ENCODE assay signal across 8 mouse cellular contexts in genomic region chr11:68853611-68854401, GRCm38 (mm10). TPM values are rescaled to one million over a fixed set of nuclear protein-coding genes. Genes with fewer than 3 reads are reported as not detected.
DNase-seq lines count a peak whose midpoint lies in the region; ATAC-seq and TF ChIP-seq lines count a peak whose summit lies in the region.

No protein-coding gene starts in this region.

- peak overlapping the region; percentile 51 for H3K9ac ChIP-seq in forebrain, postnatal 0 days
- peak overlapping the region; percentile 41 for H3K9ac ChIP-seq in intestine, embryonic 14.5 days (ENCODE audit: low read length)
- H3K9ac ChIP-seq in liver, embryonic 16.5 days (ENCODE audit: low read depth, low read length): peak overlapping the region; percentile 69
- H3K9ac ChIP-seq in neural tube, embryonic 13.5 days: peak overlapping the region; percentile 61

- H3K27me3 ChIP-seq in forebrain, postnatal 0 days (ENCODE audit: insufficient read depth, low read length): no peaks in the 10 kb centered on the region
- H3K27me3 ChIP-seq in intestine, embryonic 14.5 days (replicated peaks; ENCODE audit: control insufficient read depth, insufficient read depth, low read length): no peaks in the 10 kb centered on the region
- no peaks in the 10 kb centered on the region for H3K27me3 ChIP-seq in liver, embryonic 16.5 days (ENCODE audit: control insufficient read depth, insufficient read depth, low read depth, low read length)
- H3K27me3 ChIP-seq in neural tube, embryonic 13.5 days: no peaks in the 10 kb centered on the region

- peak overlapping the region; percentile 95 for H3K27ac ChIP-seq in brown adipose tissue, adult 24 weeks (replicated peaks; ENCODE audit: low read depth, low read length)
- H3K27ac ChIP-seq in forebrain, postnatal 0 days (ENCODE audit: low read depth, low read length): peak overlapping the region; percentile 60
- H3K27ac ChIP-seq in intestine, embryonic 14.5 days (ENCODE audit: low read depth): peak overlapping the region; percentile 55
- peak overlapping the region; percentile 100 for H3K27ac ChIP-seq in liver, embryonic 16.5 days (ENCODE audit: low read length)
- peak overlapping the region; percentile 70 for H3K27ac ChIP-seq in neural tube, embryonic 13.5 days (replicated peaks)

- H3K4me1 ChIP-seq in brown adipose tissue, adult 24 weeks (ENCODE audit: control insufficient read depth, insufficient read depth, insufficient read length, low read length): peaks cover 20% of the 10 kb centered on the region; the same call in 1 of the 2 replicates
- peaks cover 9% of the 10 kb centered on the region for H3K4me1 ChIP-seq in forebrain, postnatal 0 days (ENCODE audit: insufficient read depth)
- peaks cover 20% of the 10 kb centered on the region for H3K4me1 ChIP-seq in intestine, embryonic 14.5 days (replicated peaks; ENCODE audit: control insufficient read depth, insufficient read depth, low read length)
- H3K4me1 ChIP-seq in liver, embryonic 16.5 days (ENCODE audit: control insufficient read depth, low read depth, low read length): peaks cover 36% of the 10 kb centered on the region
- H3K4me1 ChIP-seq in neural tube, embryonic 13.5 days (replicated peaks): peaks cover 38% of the 10 kb centered on the region

- intact Hi-C loops in gastrocnemius, postnatal 14 days (cut with DNase I; ENCODE audit: low total_unique reads): no loop called here

- DNase-seq in gastrocnemius, postnatal 14 days: peak; percentile 9
- no peak for DNase-seq in gastrocnemius, postnatal 10 days
- no peak for DNase-seq in forebrain, postnatal 0 days
- DNase-seq in intestine, embryonic 14.5 days (ENCODE audit: low spot score): peak; percentile 54
- DNase-seq in right cerebral cortex, postnatal 10 days (ENCODE audit: low spot score in 2 of 2): no peak

- no peak for ATAC-seq in forebrain, postnatal 0 days
- ATAC-seq in intestine, embryonic 14.5 days (replicated peaks; ENCODE audit: low FRiP score, low TSS enrichment, low read depth): no peak
- ATAC-seq in liver, embryonic 16.5 days (ENCODE audit: low read depth): peak; percentile 8; the same call in 1 of the 2 replicates
- ATAC-seq in neural tube, embryonic 13.5 days (ENCODE audit: low read depth): 0 out of 2 replicates have a peak, but pooled peaks have one; percentile 3

- 44% methylated on average over 14 of the region's 14 CpGs for WGBS in forebrain, postnatal 0 days
- WGBS in intestine, embryonic 14.5 days: 37% methylated on average over 14 of the region's 14 CpGs
- 16% methylated on average over 14 of the region's 14 CpGs for WGBS in liver, embryonic 16.5 days (ENCODE audit: insufficient replicate concordance)
- 48% methylated on average over 14 of the region's 14 CpGs for WGBS in neural tube, embryonic 13.5 days

- H3K4me3 ChIP-seq in brown adipose tissue, adult 24 weeks (ENCODE audit: insufficient read depth, low read depth, low read length): peak overlapping the region; percentile 46
- peak overlapping the region; percentile 97 for H3K4me3 ChIP-seq in forebrain, postnatal 0 days (ENCODE audit: low read depth, low read length)
- peak overlapping the region; percentile 94 for H3K4me3 ChIP-seq in intestine, embryonic 14.5 days (ENCODE audit: low read depth, low read length)
- peak overlapping the region; percentile 97 for H3K4me3 ChIP-seq in liver, embryonic 16.5 days (ENCODE audit: low read depth, low read length)
- H3K4me3 ChIP-seq in neural tube, embryonic 13.5 days: peak overlapping the region; percentile 92

- no peak for TF ChIP-seq CTCF in forebrain, postnatal 0 days (IDR thresholded peaks at IDR 0.05; ENCODE audit: low read depth)

- peak overlapping the region; percentile 64 for H3K4me2 ChIP-seq in forebrain, postnatal 0 days (ENCODE audit: low read depth)
- peak overlapping the region; percentile 91 for H3K4me2 ChIP-seq in intestine, embryonic 14.5 days (ENCODE audit: low read length)
- H3K4me2 ChIP-seq in liver, embryonic 16.5 days (ENCODE audit: low read depth, low read length): peak overlapping the region; percentile 87
- H3K4me2 ChIP-seq in neural tube, embryonic 13.5 days: peak overlapping the region; percentile 60

- H3K36me3 ChIP-seq in forebrain, postnatal 0 days (ENCODE audit: insufficient read depth): no peaks in the 10 kb centered on the region
- no peaks in the 10 kb centered on the region for H3K36me3 ChIP-seq in intestine, embryonic 14.5 days (ENCODE audit: control insufficient read depth, insufficient read depth, low read length)
- H3K36me3 ChIP-seq in liver, embryonic 16.5 days (ENCODE audit: control insufficient read depth, insufficient read depth): no peaks in the 10 kb centered on the region
- H3K36me3 ChIP-seq in neural tube, embryonic 13.5 days: no peaks in the 10 kb centered on the region

- no peaks in the 10 kb centered on the region for H3K9me3 ChIP-seq in forebrain, postnatal 0 days (ENCODE audit: low read length)
- no peaks in the 10 kb centered on the region for H3K9me3 ChIP-seq in intestine, embryonic 14.5 days (ENCODE audit: control insufficient read depth, low read length)
- no peaks in the 10 kb centered on the region for H3K9me3 ChIP-seq in liver, embryonic 16.5 days (replicated peaks; ENCODE audit: control insufficient read depth, low read length)
- no peaks in the 10 kb centered on the region for H3K9me3 ChIP-seq in neural tube, embryonic 13.5 days

RNA-seq across cellular contexts. Expression of gene Ndel1, which starts 17.9 kb away (rescaled TPM):
- 10 to 100 TPM; 54.3 to 61.1 TPM for total RNA-seq in gastrocnemius, postnatal 14 days (2021)
- 10 to 100 TPM; 58.3 to 68.8 TPM for total RNA-seq in gastrocnemius, postnatal 10 days (2021)
- polyA plus RNA-seq in brown adipose tissue, adult 24 weeks (2012; ENCODE audit: insufficient read depth, insufficient read length, missing spikeins): 48.4 and 48.9 TPM in 2 replicates
- total RNA-seq in forebrain, postnatal 0 days (2014; rRNA removed): 87.7 and 91.7 TPM in 2 replicates
- 111 and 113 TPM in 2 replicates for polyA plus RNA-seq in forebrain, postnatal 0 days (2015; fragmentation: Nextera tagmentation; extraction: Ambion mirVana)
- polyA plus RNA-seq in intestine, embryonic 14.5 days (2014; fragmentation: Nextera tagmentation; extraction: Ambion mirVana): 60.0 and 60.3 TPM in 2 replicates
- 36.9 and 38.6 TPM in 2 replicates for polyA plus RNA-seq in liver, embryonic 16.5 days (2015; fragmentation: Nextera tagmentation; extraction: Ambion mirVana)
- polyA plus RNA-seq in neural tube, embryonic 13.5 days (2015; fragmentation: Nextera tagmentation; extraction: Ambion mirVana): 96.9 and 97.7 TPM in 2 replicates

RNA-seq across cellular contexts. Expression of gene Rnf222, which starts 34.5 kb away (rescaled TPM):
- not detected for total RNA-seq in gastrocnemius, postnatal 14 days (2021)
- not detected for total RNA-seq in gastrocnemius, postnatal 10 days (2021)
- not detected in 2 replicates for polyA plus RNA-seq in brown adipose tissue, adult 24 weeks (2012; ENCODE audit: insufficient read depth, insufficient read length, missing spikeins)
- total RNA-seq in forebrain, postnatal 0 days (2014; rRNA removed): 0.24 TPM in 1 of 2 replicates, not detected in the other
- polyA plus RNA-seq in forebrain, postnatal 0 days (2015; fragmentation: Nextera tagmentation; extraction: Ambion mirVana): not detected in 2 replicates
- polyA plus RNA-seq in intestine, embryonic 14.5 days (2014; fragmentation: Nextera tagmentation; extraction: Ambion mirVana): 0.07 and 0.11 TPM in 2 replicates
- polyA plus RNA-seq in liver, embryonic 16.5 days (2015; fragmentation: Nextera tagmentation; extraction: Ambion mirVana): 0.04 and 0.14 TPM in 2 replicates
- polyA plus RNA-seq in neural tube, embryonic 13.5 days (2015; fragmentation: Nextera tagmentation; extraction: Ambion mirVana): not detected in 2 replicates

RNA-seq across cellular contexts. Expression of gene Rpl26, which starts 47.6 kb away (rescaled TPM):
- 100 to 1,000 TPM; 791 to 878 TPM for total RNA-seq in gastrocnemius, postnatal 14 days (2021)
- total RNA-seq in gastrocnemius, postnatal 10 days (2021): 1,000 to 10,000 TPM in 1 of 2 experiments, 100 to 1,000 TPM in 1; 992 to 1,013 TPM
- 1,653 and 1,681 TPM in 2 replicates for polyA plus RNA-seq in brown adipose tissue, adult 24 weeks (2012; ENCODE audit: insufficient read depth, insufficient read length, missing spikeins)
- 1,229 and 1,850 TPM in 2 replicates for total RNA-seq in forebrain, postnatal 0 days (2014; rRNA removed)
- polyA plus RNA-seq in forebrain, postnatal 0 days (2015; fragmentation: Nextera tagmentation; extraction: Ambion mirVana): 585 and 820 TPM in 2 replicates
- 1,271 and 1,334 TPM in 2 replicates for polyA plus RNA-seq in intestine, embryonic 14.5 days (2014; fragmentation: Nextera tagmentation; extraction: Ambion mirVana)
- 457 and 528 TPM in 2 replicates for polyA plus RNA-seq in liver, embryonic 16.5 days (2015; fragmentation: Nextera tagmentation; extraction: Ambion mirVana)
- polyA plus RNA-seq in neural tube, embryonic 13.5 days (2015; fragmentation: Nextera tagmentation; extraction: Ambion mirVana): 743 and 760 TPM in 2 replicates

Comparison
In these comparisons a context has a peak if more than half of its experiments do, and no peak if none do; other contexts are left out.
1. DNase-seq: peak in gastrocnemius, postnatal 14 days (single experiment) and intestine, embryonic 14.5 days (single experiment); none in gastrocnemius, postnatal 10 days (single experiment), forebrain, postnatal 0 days (single experiment) and right cerebral cortex, postnatal 10 days (0 of 2).
2. H3K4me3 ChIP-seq: peak in every context shown above with its lines; median percentile 97 in forebrain, postnatal 0 days; 97 in liver, embryonic 16.5 days; 94 in intestine, embryonic 14.5 days; 92 in neural tube, embryonic 13.5 days; 46 in brown adipose tissue, adult 24 weeks.
3. ATAC-seq: peak in liver, embryonic 16.5 days (single experiment) and neural tube, embryonic 13.5 days (single experiment); none in forebrain, postnatal 0 days (single experiment) and intestine, embryonic 14.5 days (single experiment).
4. Peak in every context shown above with its lines, with median percentiles within 50 percentile points of each other: H3K27ac ChIP-seq, H3K4me2 ChIP-seq and H3K9ac ChIP-seq.